Mouse (Mus musculus) adrenal gland, adult 10 weeks (tissue): ENCODE results near the gene Gsc2. TPM values are rescaled to one million over a fixed set of nuclear protein-coding genes. Genes with fewer than 3 reads are reported as not detected.

Source experiments
- polyA plus RNA-seq: library from polyadenylated mRNA; stranded (reverse); fragments of 350-450 nt; fragmentation: Illumina TruSeq; extraction: RNeasy Lipid Tissue Mini Kit (QIAGEN cat#74804); gene quantifications from one replicate; pipeline ENCODE4 v1.2.3, GENCODE M21; 2014; ENCODE audit warnings: low read depth, low replicate concordance

Gsc2 gene
- not detected for polyA plus RNA-seq

GRCm38 (mm10) chr16:17914307-17915249 is at the start of gene Gsc2:
TSS of gene Gsc2 (minus strand) at chr16:17915059.

GRCm38 (mm10) chr16:17928087-17928580 is 13.3 kb upstream of the Gsc2 start, which contains the start of gene Slc25a1:
TSS of gene Slc25a1 (minus strand) at chr16:17928219.

GRCm38 (mm10) chr16:17911052-17911595 is 3.7 kb downstream of the Gsc2 start, which contains the start of gene Ess2:
TSS of gene Ess2 (minus strand) at chr16:17911348.

GRCm38 (mm10) chr16:17898462-17898861 is 16.4 kb downstream of the Gsc2 start, which contains the start of the genes Dgcr2 and Tssk2:
TSS of gene Dgcr2 (minus strand) at chr16:17898562.
TSS of gene Tssk2 (plus strand) at chr16:17898637.

GRCm38 (mm10) chr16:17893923-17894322 is 20.9 kb downstream of the Gsc2 start, which contains the start of gene Tssk1:
TSS of gene Tssk1 (plus strand) at chr16:17894223.

GRCm38 (mm10) chr16:17891567-17891959 is 23.3 kb downstream of the Gsc2 start, which contains the start of gene Gm20518:
TSS of gene Gm20518 (minus strand) at chr16:17891671.

Other genes starting within 250 kb of the Gsc2 start
- 13.5 TPM for gene Med15, start 182.2 kb downstream of the Gsc2 start, polyA plus RNA-seq
- gene Klhl22, start 155.4 kb downstream of the Gsc2 start, polyA plus RNA-seq = 11.2 TPM
- gene Scarf2, start 117.8 kb downstream of the Gsc2 start, polyA plus RNA-seq = not detected
- gene B830017H08Rik, start 81.9 kb downstream of the Gsc2 start, polyA plus RNA-seq = not detected
- gene Car15, start 76.7 kb downstream of the Gsc2 start, polyA plus RNA-seq = not detected
- gene Gm20518, start 23.4 kb downstream of the Gsc2 start, polyA plus RNA-seq = not detected
- not detected for gene Tssk1, start 20.8 kb downstream of the Gsc2 start, polyA plus RNA-seq
- 8.2 TPM for gene Dgcr2, start 16.5 kb downstream of the Gsc2 start, polyA plus RNA-seq
- gene Tssk2, start 16.4 kb downstream of the Gsc2 start, polyA plus RNA-seq = not detected
- 2.1 TPM for gene Ess2, start 3.7 kb downstream of the Gsc2 start, polyA plus RNA-seq
- gene Slc25a1, start 13.2 kb upstream of the Gsc2 start, polyA plus RNA-seq = 36.7 TPM
- not detected for gene Vpreb2, start 65.4 kb upstream of the Gsc2 start, polyA plus RNA-seq
- gene Dgcr6, start 137.8 kb upstream of the Gsc2 start, polyA plus RNA-seq = 6.9 TPM
- 0.76 TPM for gene Prodh, start 175.1 kb upstream of the Gsc2 start, polyA plus RNA-seq
- not detected for gene Rtn4r, start 212.6 kb upstream of the Gsc2 start, polyA plus RNA-seq